Mouse (Mus musculus) heart, postnatal 25 days (tissue): ENCODE data around the gene Cep128. TPM values are rescaled to one million over a fixed set of nuclear protein-coding genes. Genes with fewer than 3 reads are reported as not detected.

Experiments used
- DNase-seq: peaks from one replicate; pipeline ENCODE4 v3.0.0; 2022; ENCODE audit warnings: low spot score
- intact Hi-C: fragments of 180-260 bp; cut with DNase I; formaldehyde crosslinking; loops from one replicate; pipeline ENCODE4 v1.15.1; 2025
- total RNA-seq, 2 experiments: library from RNA; stranded (reverse); gene quantifications; 2 replicates each; pipeline ENCODE4 v1.2.3; 2021

Gene Cep128
- total RNA-seq, 2 experiments from 2014 or later, result 8.3 to 9.1 TPM

- intact Hi-C loops, result no loop called here
These were observed 195.1 kb downstream of the Cep128 start for GRCm38 (mm10) chr12:91189111-91189510.

GRCm38 (mm10) chr12:91185564-91185963 is 198.6 kb downstream of the Cep128 start:
- no peak for DNase-seq
- intact Hi-C loops, result no loop called here

More at GRCm38 (mm10) chr12:91189111-91189510, 195.1 kb downstream of the Cep128 start:
- DNase-seq, result no peak

- intact Hi-C loops, result no loop called here
- no peak for DNase-seq
These were observed 199.6 kb downstream of the Cep128 start for GRCm38 (mm10) chr12:91184616-91185015.

GRCm38 (mm10) chr12:91183928-91184327 is 200.3 kb downstream of the Cep128 start:
- intact Hi-C loops, result no loop called here

GRCm38 (mm10) chr12:91183304-91183855 is 200.8 kb downstream of the Cep128 start:
- intact Hi-C loops, result no loop called here
- no peak for DNase-seq

More at GRCm38 (mm10) chr12:91183928-91184327, 200.3 kb downstream of the Cep128 start:
- no peak for DNase-seq

GRCm38 (mm10) chr12:91176808-91177526 is 207.2 kb downstream of the Cep128 start:
- intact Hi-C loops, result no loop called here
- no peak for DNase-seq

GRCm38 (mm10) chr12:91171613-91172012 is 212.6 kb downstream of the Cep128 start:
- intact Hi-C loops, result no loop called here
- DNase-seq, result no peak

GRCm38 (mm10) chr12:91161015-91161730 is 223.0 kb downstream of the Cep128 start:
- intact Hi-C loops, result no loop called here
- DNase-seq, result no peak

GRCm38 (mm10) chr12:91158481-91158880 is 225.7 kb downstream of the Cep128 start:
- DNase-seq, result no peak
- intact Hi-C loops, result no loop called here

GRCm38 (mm10) chr12:91154052-91154451 is 230.2 kb downstream of the Cep128 start:
- intact Hi-C loops, result no loop called here
- no peak for DNase-seq

GRCm38 (mm10) chr12:91149152-91149551 is 235.1 kb downstream of the Cep128 start:
- no peak for DNase-seq
- intact Hi-C loops, result no loop called here

GRCm38 (mm10) chr12:91134740-91135517 is 249.3 kb downstream of the Cep128 start:
- intact Hi-C loops, result no loop called here
- DNase-seq, result no peak

GRCm38 (mm10) chr12:91115054-91115453 is 269.2 kb downstream of the Cep128 start:
- no peak for DNase-seq
- intact Hi-C loops, result no loop called here

GRCm38 (mm10) chr12:91103316-91103715 is 280.9 kb downstream of the Cep128 start:
- intact Hi-C loops, result no loop called here
- no peak for DNase-seq

GRCm38 (mm10) chr12:91097869-91098268 is 286.3 kb downstream of the Cep128 start:
- intact Hi-C loops, result no loop called here
- DNase-seq, result no peak

GRCm38 (mm10) chr12:91096197-91096596 is 288.0 kb downstream of the Cep128 start:
- no peak for DNase-seq
- intact Hi-C loops, result no loop called here

GRCm38 (mm10) chr12:91088271-91088670 is 295.9 kb downstream of the Cep128 start:
- DNase-seq, result no peak
- intact Hi-C loops, result loop anchor here (1.0 kb wide), 1 partner anchor 348 kb away; no protein-coding TSS in a partner anchor

- intact Hi-C loops, result no loop called here
- DNase-seq, result no peak
These were observed 298.2 kb downstream of the Cep128 start for GRCm38 (mm10) chr12:91085967-91086366.

GRCm38 (mm10) chr12:91075600-91075999 is 308.6 kb downstream of the Cep128 start:
- intact Hi-C loops, result no loop called here
- no peak for DNase-seq

- no peak for DNase-seq
- intact Hi-C loops, result no loop called here
These were observed 313.6 kb downstream of the Cep128 start for GRCm38 (mm10) chr12:91070551-91071045.
